Mouse (Mus musculus): ENCODE results near the gene Abca2.

DNA sequence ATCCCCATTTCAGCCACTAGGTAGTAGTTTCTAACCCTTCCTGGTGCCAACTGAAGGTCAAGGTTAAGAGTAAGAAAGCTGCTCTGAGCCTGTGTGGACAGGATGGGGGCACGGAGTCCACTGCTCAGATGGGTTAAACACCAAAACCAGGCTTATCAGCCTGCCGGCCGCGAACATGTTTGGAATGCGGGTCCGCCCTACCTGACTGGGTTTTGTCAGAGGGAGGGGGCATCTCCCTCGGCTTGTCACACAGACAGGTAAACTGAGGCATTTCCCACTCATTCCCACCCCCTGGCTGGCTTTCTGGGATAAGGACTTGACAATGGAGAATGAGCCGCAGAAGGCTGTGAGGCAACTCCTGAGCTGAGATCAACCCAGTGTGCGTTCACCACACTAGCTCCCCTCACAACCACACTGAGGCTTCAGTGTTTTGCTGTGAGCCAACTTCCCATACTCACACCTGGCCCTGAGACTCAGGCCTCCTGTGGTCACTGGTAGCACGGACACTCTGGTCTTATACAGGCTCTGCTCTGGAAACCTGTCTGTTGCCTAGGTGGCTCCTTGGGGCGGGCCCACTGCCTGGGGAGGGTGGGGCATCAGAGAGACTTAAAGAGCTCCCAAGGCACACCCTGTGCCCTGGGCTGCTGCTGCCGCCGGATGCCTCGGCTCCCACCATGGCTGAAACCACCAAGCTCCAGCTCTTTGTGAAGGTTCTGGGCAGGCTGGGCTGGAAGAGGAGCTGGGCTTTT, 27.9 kb downstream of the Abca2 start, which contains the start of gene Clic3:
- TF ChIP-seq CTCF (IDR thresholded peaks at IDR 0.05; ENCODE audit: insufficient read depth, low read depth, low read length) (no peak), POLR2A (IDR thresholded peaks at IDR 0.05; ENCODE audit: insufficient read depth, low read depth, low read length) (no peak)

All from olfactory bulb, adult 2 months (tissue).